Comparison of ENCODE assay signal across 12 mouse cellular contexts in genomic region chr14:117383188-117383587, GRCm38 (mm10).
DNase-seq lines count a peak whose midpoint lies in the region; ATAC-seq and TF ChIP-seq lines count a peak whose summit lies in the region.
"Had no signal": no experiment of that assay in that cellular context is flagged by ENCODE, and none has a peak within 500 bp of the region (broad histone marks: within the 10 kb centered on the region; RNA-seq: fewer than 3 reads in every experiment).

No protein-coding gene starts in this region.

- no peak overlapping the region for H3K9ac ChIP-seq in forebrain, embryonic 13.5 days
- H3K9ac ChIP-seq in hindbrain, postnatal 0 days (replicated peaks; ENCODE audit: low read length): no peak overlapping the region

- H3K27ac ChIP-seq in forebrain, embryonic 13.5 days: no peak overlapping the region
- H3K27ac ChIP-seq in hindbrain, postnatal 0 days: no peak overlapping the region; the same call in 1 of the 2 replicates
- H3K27ac ChIP-seq: layer of hippocampus, adult 2 months; stomach, postnatal 0 days had no signal

- H3K4me2 ChIP-seq in forebrain, embryonic 13.5 days: no peak overlapping the region
- H3K4me2 ChIP-seq in hindbrain, postnatal 0 days (ENCODE audit: low read depth, low read length): no peak overlapping the region

- WGBS in forebrain, embryonic 13.5 days: 55% methylated on average over 7 of the region's 7 CpGs
- 45% methylated on average over 7 of the region's 7 CpGs for WGBS in hindbrain, postnatal 0 days

- ATAC-seq in forebrain, embryonic 13.5 days: peak; percentile 80
- peak; percentile 86 for ATAC-seq in hindbrain, postnatal 0 days

- no peaks in the 10 kb centered on the region for H3K36me3 ChIP-seq in forebrain, embryonic 13.5 days (ENCODE audit: poor library complexity, severe bottlenecking)
- H3K36me3 ChIP-seq in hindbrain, postnatal 0 days (ENCODE audit: insufficient read depth, low read length): no peaks in the 10 kb centered on the region

- no peaks in the 10 kb centered on the region for H3K9me3 ChIP-seq in forebrain, embryonic 13.5 days (replicated peaks)
- no peaks in the 10 kb centered on the region for H3K9me3 ChIP-seq in hindbrain, postnatal 0 days (ENCODE audit: low read length)

- H3K4me3 ChIP-seq in forebrain, embryonic 13.5 days: no peak overlapping the region
- H3K4me3 ChIP-seq in hindbrain, postnatal 0 days (ENCODE audit: low read length): no peak overlapping the region
- H3K4me3 ChIP-seq: layer of hippocampus, adult 2 months had no signal

- no peaks in the 10 kb centered on the region for H3K27me3 ChIP-seq in forebrain, embryonic 13.5 days
- no peaks in the 10 kb centered on the region for H3K27me3 ChIP-seq in hindbrain, postnatal 0 days (ENCODE audit: insufficient read depth, low read length)

- no peaks in the 10 kb centered on the region for H3K4me1 ChIP-seq in forebrain, embryonic 13.5 days
- peaks cover 4% of the 10 kb centered on the region; the same call in 1 of the 2 replicates for H3K4me1 ChIP-seq in hindbrain, postnatal 0 days (ENCODE audit: insufficient read depth, low read length)

- peak; percentile 13 to 28 for DNase-seq in layer of hippocampus, adult 18-20 months (ENCODE audit: low spot score in 2 of 2)
- DNase-seq in layer of hippocampus, adult 11-12 months (ENCODE audit: low spot score): no peak
- peak; percentile 59 for DNase-seq in hindbrain, postnatal 0 days (ENCODE audit: low spot score)
- peak; percentile 85 for DNase-seq in retina, postnatal 1 day
- no peak for DNase-seq in urinary bladder, postnatal 36 days (ENCODE audit: low spot score in 2 of 2)
- DNase-seq in thymus, postnatal 4 days: no peak
- DNase-seq: gastrocnemius, postnatal 25 days; liver; right cerebral cortex, postnatal 4 days had no signal

- TF ChIP-seq CTCF in hindbrain, postnatal 0 days (IDR thresholded peaks at IDR 0.05; ENCODE audit: low read depth): no peak

Comparison
In these comparisons a context has a peak if more than half of its experiments do, and no peak if none do; other contexts are left out.
1. DNase-seq: peak in layer of hippocampus, adult 18-20 months (2 of 2), hindbrain, postnatal 0 days (single experiment) and retina, postnatal 1 day (single experiment); none in layer of hippocampus, adult 11-12 months (single experiment), urinary bladder, postnatal 36 days (0 of 2) and thymus, postnatal 4 days (single experiment).